Mouse (Mus musculus) ES-CJ7 (cell line): ENCODE data around the gene Morn1.

Experiments
- DNase-seq: peaks from one replicate; pipeline ENCODE4 v3.0.0; 2011; ENCODE audit warnings: low read depth, low spot score

Morn1 gene

DNA sequence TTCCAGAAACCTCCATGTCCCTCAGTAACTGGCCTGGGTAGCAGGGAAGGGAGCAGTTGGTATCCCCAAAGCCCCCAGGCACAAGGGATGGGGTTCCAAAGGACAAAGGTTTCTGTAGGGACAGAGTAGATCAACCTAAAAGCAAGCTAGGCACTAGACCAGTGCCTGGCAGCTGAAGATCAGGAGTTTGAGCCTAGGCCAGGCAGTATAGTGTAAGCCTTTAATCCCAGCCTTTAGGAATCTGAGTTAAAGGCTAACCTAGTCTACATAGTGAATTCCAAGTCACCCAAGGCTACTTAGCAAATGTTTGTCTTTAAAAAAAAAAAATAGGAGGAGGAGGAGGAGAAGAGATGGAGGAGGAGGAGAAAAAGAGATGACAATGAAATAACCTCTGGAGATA lies 102.4 kb downstream of the Morn1 start:
- no peak for DNase-seq

DNA sequence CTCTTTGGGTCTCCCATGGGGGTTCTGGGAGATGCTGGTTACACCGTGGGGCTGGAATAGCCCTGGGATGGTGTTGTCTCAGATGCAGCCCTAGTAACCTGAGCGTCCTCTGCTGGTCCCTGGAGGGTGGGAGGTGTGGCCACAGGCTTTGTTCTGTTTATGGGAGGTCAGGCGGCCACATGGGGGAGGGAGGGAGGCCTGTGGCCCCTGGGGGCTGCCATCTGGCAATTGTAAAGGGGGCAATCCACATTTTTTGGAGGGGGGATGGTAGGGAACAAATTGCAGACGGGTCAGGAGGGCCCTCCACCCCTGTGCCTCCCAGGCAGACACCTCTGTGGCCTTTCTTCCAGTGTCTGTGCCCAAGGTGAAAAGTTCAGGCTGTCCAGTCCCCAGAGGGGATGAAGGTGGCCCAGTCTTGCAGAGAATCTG lies 103.3 kb downstream of the Morn1 start:
- peak; percentile 83 for DNase-seq

DNA sequence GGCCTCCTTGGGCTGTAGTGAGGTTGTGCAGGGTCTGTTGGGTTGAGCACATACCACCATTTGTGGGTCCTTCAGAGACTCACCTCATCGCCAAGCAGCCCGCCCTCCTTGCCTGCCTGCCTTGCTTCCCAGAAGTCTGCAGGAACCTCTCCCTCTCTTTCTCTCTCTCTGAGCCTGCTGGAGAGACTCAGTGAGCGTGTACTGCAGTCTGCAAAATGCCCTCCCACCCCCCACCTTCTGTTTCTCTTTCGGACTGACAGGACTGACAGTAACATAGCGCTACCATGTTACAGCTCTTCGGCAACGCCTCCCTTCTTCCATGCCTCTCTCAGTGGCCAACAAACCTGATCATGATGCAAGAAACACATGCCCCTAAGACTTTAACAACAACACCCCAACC lies 103.9 kb downstream of the Morn1 start:
- DNase-seq = peak; percentile 40
